Mouse (Mus musculus) urinary bladder, adult 18-20 months (tissue): ENCODE measurements around the gene Enpep.

Experiments used
- DNase-seq, 2 experiments: peaks; one replicate each; pipeline ENCODE4 v3.0.0; 2022; ENCODE audit warnings: low spot score in 2 of 2, mixed read lengths in 2 of 2

The Enpep gene

DNA sequence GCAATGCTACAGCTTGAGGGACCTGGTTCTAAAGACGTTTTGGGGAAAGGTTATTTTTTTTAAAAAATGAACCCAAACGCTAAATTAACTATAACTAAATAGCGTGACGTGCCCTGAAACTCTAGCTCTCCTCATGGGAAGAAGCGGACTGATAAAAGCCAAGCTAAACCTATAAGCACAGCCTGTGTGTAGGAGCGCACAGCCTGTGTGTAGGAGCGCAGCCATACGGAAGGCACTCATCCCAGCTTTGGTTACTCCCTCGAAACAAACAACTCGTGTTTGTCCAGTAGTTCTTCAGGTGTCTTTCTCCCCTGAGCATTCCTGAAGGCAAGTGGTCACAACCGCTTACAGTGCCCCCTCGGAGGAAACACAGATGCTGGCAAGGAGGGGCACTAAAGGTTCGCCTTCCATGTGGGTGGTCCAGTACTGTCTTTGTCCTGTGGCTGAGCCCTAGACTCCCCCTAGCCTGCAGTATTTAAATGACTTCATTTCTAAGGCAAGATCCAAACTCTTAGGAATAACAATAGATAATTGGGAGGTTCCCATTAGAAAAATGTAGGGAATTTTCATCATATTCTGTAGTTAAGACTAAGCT lies 93.8 kb downstream of the Enpep start:
- no peak for DNase-seq

DNA sequence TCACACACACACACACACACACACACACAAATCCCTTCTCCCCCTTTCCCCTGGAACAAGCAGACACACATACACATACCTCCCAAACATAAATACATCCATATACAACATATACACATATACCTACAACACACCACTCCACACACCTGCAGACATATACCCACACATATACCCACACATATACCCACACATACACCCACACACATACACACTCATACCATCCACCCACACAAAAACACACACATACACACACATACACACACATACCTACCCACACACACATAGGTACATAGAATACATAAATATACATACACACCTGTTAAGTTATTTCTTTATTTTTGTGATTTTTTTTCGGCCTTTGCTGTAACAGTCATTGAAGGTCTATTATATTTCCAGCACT lies 94.5 kb downstream of the Enpep start:
- DNase-seq: no peak

DNA sequence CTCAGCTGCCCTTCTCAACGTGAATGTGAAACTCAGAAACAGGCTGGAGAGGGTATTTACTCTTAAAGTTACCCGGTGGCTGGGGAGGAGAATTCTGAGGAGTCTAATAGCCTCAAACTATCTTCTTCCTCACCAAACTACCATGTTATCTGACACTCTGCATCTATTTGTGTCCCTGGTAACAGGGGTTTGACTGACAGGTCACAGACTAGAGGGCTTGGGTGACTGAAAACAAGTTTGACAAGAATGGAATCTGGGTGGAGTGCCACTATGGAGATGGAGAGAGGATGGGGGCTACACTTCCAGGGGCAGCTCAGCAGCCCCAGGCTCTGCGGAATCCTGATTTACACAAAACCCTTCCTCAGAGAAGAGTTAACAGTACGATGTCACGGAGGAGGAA lies 105.2 kb downstream of the Enpep start:
- DNase-seq: no peak

DNA sequence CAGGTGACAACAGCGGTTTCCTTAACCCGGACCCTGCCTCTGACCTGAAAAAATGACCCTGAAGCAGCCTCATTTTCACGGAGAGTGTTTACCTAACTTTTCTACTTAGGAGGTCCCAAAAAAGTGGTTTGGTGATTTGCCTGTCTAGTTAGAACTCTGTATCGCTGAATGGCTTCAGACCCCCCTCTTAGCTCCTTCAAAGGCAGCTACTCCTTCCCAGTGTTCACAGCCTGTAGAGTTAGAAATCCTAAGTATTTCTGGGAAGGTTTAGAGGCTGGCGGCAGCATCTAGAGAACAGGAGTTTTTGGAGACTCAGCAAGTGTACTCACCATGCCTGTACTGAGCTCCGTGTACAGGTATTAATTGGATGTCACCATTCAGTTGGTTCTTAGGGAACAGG lies 105.8 kb downstream of the Enpep start:
- DNase-seq: no peak

DNA sequence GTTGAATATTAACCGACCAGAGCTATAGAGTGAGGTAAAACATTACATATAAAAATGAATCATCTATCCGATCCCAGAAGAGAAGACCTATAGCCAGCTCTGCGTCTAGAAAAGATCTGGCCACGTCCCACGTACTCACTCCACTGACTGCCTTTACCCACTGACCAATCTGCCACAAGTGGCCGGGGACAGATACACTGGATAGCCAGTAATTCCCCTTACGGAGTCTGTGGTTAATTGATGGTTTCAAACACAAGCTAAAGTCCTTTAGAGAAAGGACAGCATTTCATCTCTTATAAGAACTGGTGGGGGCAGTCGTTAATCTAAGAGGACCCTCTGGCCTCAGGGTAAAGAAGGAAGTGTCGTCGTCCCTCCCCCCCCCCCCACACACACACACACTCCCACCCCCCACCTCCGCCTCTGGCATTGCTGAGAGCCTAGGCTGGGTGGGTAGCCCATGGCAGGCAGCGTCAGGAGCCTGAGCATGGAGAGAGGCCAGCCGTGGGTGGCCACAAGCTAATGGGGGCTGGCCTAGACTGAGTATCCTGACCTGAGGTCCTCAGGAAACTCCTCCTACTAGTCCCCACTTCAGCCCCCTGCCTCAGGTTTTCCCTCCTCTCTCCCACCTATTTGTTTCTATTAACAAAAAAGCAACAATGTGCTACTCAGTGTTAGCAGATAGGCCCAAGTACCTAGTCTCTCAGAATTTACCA lies 106.8 kb downstream of the Enpep start:
- no peak for DNase-seq

DNA sequence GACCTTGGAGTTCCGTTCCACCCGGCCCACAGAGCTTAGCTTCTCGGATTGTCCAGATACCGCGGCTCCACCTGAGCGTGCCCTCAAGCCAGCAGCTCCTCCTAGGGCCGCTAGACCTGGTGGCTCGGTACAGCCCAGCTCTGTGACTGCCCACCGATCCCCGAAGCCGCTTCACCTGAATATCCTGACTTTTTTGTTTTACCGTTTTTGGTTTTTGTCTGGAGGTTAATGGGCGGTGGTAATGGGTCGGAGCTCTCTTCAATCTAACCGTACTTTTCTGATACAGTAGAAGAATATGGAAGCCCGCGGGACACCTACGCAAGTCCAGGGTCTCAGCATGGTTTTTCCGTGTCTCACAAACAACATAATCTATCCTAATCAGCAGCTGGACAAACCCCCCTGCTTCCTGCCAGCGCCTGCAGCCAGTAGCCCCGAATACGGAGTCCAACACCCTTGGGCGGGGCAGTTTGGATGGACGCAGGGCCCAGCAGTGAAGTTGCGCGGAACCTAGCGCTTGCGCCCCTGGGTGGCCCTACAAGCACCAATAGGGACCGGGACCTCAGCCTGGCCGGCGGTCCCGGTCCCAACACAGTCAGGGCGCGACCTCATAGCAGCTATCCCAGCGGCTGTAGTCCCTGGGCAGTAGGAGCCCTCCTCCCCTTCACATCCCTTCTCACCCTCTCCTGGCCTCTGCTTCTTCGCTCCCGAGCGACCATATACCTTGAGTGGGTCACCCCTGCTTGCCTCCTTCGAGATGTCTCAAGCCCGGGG lies 107.5 kb downstream of the Enpep start:
- no peak for DNase-seq

DNA sequence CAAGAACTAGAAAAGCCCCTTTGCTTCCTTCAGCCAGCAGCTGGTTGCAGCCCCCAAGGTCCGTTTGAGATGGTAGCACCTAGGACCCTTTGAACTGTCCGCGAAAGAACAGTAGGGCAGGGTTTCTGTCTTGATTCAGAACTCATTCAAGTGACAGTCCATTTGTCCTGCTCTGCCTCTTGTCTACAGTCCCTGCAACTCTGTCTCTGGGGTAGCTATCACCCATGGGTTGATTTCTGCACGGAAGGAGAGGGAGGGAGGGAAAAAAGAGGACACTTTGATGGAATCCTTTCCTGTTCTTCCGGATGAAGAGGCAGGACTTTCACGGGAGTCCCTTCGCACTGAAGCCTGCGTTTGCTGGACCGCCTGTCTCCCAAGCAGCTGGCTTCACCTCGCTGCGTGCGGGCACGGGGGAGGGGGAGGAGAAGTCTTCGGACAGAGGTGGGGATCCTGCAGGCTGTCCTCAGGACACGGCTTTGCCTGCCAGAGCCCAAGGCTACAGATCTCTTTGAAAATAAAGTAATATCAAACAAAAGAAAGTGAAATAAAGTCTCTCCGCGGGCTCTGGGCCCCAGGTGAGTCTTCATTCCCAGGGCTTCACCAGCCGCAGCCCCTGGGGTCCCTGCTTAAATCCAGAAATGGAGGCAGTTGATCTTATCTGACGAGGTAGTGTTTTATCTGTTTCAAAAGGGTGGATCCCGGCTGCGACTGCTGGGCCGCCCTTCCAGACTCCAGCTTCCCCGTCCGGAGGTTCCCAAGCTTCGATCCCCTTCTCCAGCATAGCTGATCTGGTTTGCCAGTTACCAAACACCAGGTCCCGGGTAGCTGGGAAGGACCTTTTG lies 108.3 kb downstream of the Enpep start:
- no peak for DNase-seq

DNA sequence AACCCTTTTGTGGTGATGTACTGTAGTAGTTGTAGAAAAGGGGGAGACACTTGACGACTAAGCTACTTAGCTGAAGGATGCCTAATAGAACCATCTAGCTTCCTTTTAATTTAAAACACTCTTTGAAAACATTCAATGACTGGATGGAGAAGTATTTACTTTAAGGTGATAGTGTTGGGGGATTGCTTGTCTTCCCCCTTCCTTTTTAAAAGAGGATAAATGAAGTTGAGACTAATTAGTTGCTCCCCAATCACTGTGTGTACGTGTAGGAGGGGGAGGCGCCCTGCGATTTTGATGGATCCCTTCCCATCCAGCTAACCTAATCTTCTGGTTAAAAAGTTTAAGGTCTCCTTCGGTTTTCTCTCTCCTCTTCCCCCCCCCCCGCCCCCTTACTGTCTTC lies 109.1 kb downstream of the Enpep start:
- no peak for DNase-seq

DNA sequence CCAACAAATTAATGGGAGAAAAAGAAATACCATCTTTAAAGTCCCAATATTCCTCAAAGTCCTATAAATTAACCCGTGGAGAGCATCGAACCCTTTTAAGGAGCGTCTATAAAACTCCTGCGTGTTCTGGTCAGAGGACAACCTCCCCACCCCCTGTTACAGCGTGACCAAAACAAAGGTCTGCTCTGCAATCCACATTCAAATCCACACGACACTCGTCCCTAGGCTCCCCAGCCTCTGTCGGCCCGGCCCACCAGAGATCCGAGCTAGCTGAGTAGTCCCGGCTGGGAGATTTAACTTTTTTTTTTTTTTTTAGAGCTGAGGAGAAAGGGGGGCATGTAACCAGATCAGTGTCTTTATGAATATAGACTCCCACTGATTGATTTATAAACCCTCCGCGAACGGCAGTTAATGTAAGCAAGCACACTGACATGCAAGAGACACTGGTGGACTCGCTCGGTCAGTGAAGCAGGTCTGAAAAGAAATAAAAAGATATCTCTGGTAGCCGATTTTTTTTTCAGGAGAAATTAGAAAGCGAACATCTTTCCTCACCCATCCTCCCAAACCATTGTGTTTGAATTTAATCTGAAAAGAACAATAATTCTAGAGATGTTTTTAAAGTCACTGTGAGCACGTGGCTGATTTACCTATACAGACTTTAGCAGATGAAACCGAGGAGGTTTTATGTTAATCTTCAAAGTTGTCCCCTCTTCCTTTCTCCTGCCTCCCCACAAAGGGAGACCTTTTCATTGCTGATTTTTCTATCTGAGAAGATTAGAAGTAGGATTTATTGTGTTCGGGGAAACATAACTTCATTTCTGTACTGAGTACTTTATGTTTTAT lies 109.9 kb downstream of the Enpep start:
- DNase-seq: no peak

DNA sequence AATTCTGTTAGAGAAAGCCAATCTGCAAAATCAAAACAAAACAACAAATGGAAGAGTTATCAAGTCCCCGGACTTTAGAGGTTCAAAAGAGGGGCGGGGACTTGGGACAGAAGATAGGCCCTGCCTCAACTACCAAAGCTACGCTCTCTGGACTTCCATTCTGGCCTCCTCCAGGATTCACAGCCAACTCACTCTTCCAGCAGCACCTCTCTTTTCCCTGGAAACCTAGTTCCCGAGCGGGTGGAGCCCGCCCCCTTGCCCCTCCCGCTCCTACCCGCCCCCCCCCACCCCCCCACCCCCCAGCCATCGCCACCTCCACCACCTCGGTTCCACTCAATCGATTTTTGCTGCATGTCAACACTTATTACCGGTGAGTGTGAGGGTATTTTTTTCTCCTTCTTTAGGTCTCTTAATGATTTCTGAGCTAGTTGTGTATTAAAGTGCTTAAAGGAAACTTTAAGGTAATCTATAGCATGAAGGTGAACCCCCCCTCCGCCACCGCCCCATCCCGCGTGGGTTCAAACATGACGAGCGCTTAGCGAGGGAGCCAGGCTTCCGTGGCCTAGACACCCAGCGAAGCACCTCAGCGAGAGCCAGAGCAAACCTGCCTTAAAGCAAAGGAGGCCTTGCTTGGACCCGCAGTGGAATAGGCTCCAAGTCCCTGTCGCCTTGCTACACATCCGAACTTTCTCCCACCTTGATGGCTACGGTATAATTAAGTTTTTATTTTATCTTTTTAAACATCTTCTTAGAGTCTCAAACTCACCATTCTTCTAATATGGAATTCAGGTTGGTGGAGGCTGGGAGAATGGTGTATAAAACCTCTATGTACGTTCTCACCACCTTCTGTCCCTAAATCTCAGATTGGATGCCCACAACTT lies 110.9 kb downstream of the Enpep start:
- no peak for DNase-seq

DNA sequence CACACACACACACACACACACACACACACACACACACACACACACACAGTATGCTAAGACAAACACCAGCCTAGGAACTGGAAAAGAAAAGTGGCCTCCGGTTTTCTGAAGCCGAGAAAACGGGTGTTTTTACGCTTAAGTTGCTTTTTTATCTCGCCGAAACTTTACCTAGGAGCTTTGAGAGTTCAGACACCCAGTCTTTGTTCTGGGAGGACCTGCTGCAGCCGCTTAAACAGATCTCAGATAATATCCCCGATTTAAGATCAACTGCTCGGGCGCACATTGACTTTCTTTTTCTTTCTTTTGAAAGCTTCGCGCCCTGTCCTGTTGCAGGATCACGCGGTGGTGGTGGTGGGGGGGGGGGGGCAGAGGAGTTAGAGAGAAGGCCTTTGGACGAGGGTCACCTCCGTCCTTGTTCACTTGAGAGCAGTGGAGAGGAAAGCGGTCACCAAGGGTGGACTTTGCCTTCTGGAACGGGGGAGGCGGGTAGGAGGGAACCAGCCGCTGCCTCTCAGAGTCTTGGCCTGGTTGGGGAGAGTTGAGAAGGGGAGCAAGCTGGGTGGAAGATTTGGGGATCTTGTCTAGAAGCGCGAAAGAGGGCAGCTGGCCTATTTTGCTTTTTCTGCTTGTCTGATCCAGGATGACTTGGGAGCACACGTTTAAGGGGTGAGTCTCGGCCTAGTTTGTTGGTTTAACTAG lies 111.7 kb downstream of the Enpep start:
- no peak for DNase-seq

DNA sequence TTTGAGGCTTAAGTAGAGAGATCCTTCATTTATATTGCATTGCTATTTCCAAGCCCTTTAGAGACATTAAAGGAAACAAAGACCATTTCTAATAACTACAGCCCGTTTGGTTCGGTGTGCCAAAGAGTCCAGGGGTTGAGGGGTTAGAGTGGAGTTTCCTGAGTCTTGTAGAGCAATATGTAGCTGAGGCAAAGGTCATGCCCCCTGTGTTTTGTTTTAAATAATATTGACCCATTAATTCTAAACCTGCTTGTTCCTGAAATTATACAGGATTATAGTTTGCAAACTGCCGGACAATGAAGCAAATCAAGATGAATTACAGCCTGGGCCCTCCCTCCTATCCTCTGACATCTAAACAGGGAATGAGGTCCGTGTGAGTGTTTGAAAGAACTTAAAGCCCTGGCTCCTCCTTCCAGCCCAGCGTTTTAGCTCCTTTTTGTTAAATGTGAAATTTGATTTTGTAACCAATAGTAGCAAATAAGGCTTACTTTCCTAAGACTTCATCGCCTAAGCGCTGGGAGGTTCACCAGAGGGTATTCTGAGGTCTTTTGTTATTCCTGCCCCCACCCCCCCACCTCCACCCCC lies 112.3 kb downstream of the Enpep start:
- DNase-seq: no peak
